Mouse (Mus musculus) adrenal gland, adult 8-10 months (tissue): ENCODE measurements around the gene Lpcat4. TPM values are rescaled to one million over a fixed set of nuclear protein-coding genes. Genes with fewer than 3 reads are reported as not detected.
"Not testable (repeated sequence)": the region's sequence is repeated elsewhere in the genome, so short reads cannot be mapped to it uniquely, and the experiment has no call there.

Source experiments
- DNase-seq: peaks from one replicate; pipeline ENCODE4 v3.0.0; 2022
- total RNA-seq, 4 experiments: library from RNA; stranded (reverse); gene quantifications; 2 replicates each; pipeline ENCODE4 v1.2.4; 2022

Gene Lpcat4
- total RNA-seq, 4 experiments from 2014 or later = 5.1 to 10.7 (median 7.1) TPM

DNA sequence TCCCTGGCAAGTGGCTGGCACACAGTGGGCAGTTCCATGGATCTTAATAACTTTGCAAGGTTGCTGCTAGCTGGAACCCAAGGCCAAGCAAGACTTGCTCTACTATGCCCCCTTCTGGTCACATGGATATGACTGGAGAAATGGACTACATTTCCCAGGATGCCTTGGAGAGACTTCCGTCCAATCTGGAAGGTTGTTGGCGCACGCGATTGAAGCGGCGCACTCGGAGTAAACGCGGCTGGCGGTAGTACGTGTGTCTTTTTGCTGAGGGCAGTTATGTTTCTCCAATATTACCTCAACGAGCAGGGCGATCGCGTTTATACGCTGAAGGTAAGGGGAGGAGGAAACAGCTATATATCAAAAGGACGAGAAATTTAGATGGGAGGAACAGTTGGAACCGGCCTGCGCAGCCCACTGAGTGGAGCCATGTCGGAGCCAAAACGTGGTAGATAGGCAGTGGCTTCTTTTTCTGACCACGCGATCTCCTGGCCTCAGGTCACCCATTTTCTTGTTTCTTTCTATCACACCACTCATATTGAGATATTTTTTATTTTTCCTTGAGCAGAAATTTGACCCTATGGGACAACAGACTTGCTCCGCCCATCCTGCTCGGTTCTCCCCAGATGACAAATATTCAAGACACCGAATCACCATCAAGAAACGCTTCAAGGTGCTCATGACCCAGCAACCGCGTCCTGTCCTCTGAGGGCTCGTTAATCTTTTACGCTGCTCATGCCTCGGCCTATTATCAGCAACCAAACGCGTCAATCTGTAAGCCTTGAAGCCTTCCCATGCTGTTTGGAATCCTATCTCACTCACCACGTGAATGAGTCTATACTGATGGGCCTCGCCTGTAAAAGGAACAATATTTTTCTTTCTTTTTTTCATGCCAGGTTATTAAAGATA lies 22.7 kb downstream of the Lpcat4 start, which contains the start of gene Nop10:
Nop10 (plus strand) TSS at position 179 of the 906 bp plus-strand sequence.
- peak; percentile 85 for DNase-seq

DNA sequence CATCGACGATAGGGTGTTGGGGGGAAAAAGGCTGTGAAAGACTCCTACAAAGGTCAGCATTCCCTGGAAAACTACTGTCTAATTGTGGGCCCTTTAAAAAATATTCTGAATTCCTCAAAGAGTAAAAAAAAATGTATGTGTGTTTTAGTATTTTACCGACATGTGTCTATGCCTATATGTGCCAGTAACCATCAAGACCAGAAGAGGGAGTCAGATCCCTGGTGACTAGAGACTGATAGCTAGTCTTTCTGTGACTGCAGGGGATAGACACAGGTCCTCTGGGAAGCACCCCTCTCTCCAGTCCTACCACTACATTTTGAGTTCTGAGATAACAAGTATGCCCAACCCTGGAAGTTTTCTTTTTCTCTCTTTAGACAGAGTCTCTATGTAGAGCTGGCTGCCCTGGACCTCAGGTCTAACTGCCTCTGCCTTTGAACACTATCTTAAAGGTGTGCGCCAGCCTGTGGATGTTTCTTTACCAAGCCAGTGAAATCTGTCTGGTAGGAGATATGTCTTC lies 23.6 kb downstream of the Lpcat4 start:
- no peak for DNase-seq

DNA sequence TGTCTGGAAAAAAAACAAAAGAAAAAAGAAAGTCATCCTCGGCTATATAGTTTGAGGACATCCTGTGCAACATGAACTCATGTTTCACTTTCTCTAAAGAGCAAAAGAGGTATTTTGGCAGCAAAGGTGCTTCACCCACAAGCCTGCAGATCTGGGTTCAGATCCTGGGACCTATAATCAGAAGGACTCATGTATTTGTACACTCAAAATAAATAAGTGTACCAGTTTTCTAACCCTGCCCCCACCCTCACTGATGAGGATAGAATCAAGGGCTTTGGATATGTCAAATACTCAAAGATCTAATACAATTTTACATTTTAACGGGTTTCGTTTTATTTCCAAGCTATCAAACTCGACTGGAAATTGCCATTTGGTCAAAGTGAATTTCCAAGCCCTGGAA lies 25.1 kb downstream of the Lpcat4 start:
- no peak for DNase-seq

DNA sequence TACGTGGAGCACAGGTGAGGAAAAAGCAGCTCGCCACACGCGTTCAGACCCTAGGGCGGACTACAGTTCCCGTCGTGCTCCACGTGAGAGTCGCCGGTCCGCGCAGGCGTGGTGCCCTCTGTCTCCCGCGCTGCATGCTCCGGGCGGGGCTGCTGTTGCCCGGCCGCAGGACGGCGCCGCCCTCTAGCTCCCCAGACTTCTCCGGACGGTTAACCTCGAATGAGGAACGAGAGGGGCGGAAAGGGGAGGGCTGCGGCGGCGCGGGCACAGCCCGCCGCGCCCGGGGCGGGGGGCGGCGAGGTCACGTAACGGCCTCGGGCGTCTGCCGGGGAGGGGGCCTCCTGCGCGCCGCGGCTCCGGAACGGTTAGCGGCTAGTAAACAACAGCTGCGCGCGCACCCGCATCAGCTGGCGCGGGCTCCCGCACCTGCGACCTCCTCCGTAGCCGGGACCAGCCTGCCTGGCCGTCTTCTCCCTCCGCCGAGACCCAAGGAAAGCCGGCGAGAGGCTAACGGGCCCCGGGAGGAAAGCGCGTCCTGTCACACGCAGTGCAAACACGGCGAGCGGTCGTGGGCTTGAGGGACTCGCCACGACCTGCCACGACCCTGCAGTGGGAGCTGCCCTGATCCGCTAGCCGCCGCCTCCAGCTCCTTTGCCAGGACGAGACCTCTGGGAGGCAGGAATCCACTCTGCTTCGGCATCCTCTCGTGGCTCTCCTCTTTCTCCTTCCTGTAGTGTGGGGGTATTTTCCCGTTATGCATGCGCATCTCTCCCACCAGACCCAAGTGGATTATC lies 26.4 kb downstream of the Lpcat4 start, which contains the start of gene Slc12a6:
Slc12a6 (plus strand) TSS at position 378 of the 794 bp plus-strand sequence.
- peak; percentile 91 for DNase-seq

DNA sequence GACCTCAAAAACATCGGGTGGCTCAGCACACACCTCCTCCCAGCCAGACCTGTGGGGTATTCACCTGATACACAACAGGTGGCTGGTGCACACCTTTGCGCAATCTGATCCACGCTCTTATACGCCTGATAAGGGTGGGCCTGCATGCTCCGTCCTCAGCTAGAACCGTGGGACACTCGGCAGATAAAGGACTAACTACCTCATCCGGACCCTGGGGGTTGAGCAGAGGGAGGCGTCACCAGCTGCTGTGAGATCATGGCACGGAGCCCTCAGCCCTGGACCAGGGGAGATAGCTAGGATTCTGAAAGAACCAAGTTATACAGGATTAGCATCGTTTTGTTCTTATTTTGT lies 26.9 kb downstream of the Lpcat4 start, which contains the start of gene Gm21985:
Gm21985 (plus strand) TSS at position 73 of the 351 bp plus-strand sequence.
- DNase-seq = peak; percentile 55

DNA sequence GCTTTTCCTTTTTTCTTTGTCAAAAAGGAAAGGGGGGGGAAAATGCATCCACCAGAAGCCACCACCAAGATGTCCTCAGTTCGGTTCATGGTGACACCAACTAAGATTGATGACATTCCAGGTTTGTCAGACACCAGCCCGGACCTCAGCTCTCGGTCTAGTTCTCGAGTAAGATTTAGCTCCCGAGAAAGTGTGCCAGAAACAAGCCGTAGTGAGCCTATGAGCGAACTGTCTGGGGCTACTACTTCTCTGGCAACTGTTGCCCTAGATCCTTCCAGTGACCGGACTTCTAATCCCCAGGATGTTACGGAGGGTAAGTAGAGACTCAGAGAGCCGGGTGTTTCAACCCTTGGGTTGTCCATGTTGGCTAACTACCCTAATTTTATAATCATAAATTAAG lies 27.5 kb downstream of the Lpcat4 start:
- DNase-seq = no peak

DNA sequence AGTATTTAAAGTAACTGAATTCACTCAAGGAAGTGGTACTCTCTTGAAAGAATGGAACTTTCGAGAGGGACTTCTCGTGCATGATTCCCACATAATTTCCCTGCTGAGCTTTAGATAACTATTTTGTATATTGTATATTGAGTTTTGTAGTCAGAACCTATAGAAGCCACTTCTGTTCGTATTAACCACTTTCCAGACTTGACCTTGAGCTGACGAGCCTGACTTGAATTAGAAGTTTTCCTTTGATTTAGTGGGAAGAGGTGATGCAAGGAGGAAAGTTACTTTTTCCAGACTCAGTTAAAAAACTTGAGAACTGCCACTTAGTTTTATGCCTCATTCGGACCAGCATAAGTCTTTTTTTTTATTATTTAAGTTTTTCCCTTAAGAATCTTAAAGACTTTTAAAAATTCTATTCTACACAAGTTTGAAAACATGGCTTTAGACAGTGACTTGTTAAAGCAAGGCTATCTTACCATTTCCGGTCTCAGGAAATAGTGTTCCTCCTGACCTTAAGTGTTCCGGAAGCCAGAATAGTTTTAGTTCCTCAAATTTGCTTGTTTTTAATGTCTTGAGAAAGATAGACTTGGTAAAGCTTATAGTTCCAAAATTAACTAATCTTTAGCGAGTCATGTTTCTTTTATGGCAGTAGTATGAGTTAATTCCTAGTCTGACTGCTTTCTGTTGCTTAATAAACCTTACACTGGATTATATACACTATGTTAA lies 28.4 kb downstream of the Lpcat4 start:
- DNase-seq = no peak

DNA sequence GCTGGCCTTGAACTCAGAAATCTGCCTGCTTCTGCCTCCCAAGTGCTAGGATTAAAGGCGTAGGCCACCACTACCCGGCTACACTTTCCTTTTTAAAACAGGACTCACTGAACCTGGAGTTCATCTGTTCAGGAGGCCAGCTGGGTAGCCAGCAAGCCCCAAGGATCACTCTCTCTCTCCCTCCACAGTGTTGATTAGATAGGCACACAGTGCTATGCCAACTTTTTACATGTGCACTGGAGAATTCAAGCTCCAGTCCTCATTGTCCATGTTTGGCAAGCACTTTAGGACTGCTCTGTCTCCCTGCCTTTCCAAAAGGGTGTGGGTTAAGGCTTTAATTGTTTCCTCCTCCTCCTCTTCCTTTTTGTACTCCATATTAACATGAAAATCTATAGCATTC lies 30.7 kb downstream of the Lpcat4 start:
- DNase-seq = no peak

DNA sequence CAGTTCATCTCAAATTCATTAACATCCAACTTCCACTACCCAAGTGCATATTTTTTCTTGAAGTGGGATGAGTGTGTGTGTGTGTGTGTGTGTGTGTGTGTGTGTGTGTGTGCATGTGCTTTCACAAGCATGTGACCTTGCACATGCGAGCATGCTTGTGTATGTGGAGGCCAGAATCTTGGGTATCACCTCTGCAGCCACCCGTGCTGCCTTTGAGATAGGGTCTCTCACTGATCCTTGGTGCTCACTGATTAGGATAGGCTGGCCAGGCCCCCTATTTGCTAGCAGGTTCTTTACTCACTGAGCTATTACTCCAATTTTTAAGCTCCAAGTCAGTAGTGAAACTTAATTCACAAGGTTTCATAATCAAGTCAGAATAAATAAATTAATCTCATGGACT lies 33.6 kb downstream of the Lpcat4 start:
- no peak for DNase-seq

DNA sequence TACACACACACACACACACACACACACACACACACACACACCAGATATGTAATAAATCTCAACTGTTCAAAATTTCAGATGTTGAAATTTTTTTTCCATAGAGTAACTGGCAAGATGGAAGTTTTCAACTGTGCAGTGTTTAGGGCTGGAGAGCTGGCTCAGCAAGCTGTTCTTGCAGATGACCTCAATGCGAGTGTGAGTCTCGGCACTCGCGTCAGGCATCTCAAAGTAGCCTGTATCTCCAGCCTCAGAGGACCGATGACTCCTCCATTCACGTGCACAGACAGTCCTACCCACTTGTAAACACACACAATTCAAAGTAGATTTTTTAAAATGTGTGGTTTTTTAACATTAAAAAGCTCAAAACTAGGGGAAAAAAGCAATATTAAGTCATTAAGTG lies 34.2 kb downstream of the Lpcat4 start:
- no peak for DNase-seq

DNA sequence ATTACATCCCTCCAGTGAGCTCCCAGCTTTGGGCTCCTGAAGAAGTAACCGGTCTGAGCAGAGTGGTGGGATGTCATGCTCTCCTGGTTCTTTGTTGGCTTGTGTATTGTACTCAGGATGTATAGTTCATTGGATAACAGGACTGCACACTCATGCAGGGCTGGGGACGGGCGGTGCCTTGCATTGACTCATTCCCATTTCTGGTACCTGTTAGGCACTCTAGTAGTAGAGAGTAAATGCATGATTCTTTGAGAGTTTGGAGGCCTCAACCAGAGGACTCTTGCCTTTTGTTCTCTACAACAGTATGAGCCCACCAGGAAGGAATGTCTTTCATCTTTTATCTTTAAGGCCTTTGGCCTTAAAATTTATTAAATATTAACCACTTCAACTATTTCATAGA lies 37.6 kb downstream of the Lpcat4 start:
- DNase-seq = no peak

DNA sequence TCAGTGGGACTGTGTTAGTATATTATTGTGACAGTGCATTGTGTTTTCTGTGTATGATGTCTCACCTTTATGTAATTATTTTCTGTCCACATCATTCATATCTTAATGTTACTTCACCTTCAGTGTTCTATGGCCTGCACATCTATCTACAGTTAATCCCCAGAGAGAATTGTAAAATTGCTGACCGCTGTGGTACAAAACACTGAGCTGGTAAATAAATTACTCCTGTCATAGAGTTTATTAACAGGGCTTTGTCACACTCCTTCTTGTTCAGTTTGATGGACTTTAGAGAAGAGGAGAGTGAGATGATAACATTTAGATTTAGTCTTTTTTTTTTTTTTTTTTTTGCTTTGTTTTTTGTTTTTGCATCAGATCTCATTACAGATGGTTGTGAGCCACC lies 43.6 kb downstream of the Lpcat4 start:
- no peak for DNase-seq

DNA sequence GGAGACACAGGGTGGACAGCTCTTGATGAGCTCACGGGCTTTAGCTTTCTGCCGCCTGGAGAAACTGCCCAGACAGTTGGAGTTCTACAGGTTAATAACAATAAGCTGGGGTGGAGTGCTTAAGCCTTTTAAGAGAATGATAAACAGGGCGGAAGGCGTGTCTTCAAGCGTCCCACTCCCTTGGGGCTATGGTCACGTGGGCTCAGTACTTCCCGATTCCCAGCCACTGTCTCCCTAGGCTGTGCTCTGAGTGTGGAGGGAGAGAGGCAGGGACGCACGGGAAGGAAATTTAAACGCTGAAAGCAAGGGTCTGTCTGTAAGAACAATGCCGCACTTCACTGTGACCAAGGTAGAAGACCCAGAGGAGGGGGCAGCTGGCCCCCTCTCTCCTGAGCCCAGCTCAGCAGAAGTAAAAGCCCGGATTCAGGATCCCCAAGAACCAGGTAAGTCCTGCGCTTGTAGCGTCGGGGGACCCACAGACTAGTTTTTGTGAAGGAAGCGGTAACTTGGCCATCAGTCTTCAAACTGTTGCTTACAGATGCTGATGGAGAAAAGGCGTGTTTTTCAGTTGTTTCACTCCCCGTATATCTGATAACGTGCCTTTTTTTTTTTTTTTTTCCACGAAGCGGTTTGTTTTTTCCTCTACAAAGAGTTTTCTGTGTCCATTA lies 45.2 kb downstream of the Lpcat4 start:
- DNase-seq = peak; percentile 55

DNA sequence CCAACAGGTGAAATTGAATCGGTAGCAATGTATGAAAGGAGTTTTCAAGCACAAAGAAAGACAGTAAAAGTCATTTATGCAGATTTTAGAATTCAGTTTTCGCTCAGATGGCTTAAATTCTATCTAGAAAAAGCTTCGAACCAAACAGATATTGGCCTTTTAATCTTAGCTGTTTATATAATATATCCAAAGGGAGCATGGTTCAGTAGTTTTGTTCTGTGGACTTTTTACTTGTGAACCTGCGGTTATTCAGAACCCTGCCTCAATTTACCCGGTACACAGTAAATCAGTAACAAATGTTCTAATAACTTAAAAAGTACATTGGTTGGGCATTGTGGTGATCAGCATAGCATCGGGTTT lies 45.7 kb downstream of the Lpcat4 start:
- no peak for DNase-seq

DNA sequence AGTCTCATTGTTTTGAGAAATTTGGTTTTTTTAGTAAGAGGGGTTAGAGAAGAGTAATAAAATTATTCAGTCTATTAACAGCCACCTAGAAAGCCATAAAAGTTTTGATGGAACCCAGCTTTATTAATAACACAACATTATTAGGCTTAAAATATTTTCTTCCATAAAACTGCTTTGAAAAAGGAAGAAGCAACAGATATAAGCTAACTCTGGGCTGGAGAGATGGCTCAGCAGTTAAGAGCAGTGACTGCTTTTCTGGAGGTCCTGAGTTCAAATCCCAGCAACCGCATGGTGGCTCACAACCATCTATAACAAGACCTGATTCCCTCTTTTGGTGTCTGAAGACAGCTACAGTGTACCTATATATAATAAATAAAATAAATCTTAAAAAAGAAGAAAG lies 46.8 kb downstream of the Lpcat4 start:
- DNase-seq = not testable (repeated sequence)

DNA sequence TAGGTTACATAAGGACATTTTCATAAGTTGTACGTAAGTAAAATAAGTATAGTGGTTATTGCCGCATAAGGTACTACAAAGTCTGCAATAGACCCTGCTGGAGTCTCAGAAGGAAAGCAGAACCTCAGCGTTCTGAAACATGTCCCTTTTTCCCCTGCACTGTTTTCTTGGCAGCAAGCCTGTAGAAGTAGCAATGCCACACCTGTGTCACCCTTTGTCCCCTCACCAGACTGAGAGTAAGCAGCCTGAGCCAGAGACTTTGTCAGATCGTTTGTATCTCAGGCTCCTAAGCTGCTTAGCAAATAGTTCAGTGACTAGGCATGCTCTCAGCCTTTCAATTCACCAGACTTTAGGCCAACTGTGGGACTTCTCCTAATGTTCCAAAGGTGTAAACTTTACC lies 47.8 kb downstream of the Lpcat4 start:
- DNase-seq = no peak

DNA sequence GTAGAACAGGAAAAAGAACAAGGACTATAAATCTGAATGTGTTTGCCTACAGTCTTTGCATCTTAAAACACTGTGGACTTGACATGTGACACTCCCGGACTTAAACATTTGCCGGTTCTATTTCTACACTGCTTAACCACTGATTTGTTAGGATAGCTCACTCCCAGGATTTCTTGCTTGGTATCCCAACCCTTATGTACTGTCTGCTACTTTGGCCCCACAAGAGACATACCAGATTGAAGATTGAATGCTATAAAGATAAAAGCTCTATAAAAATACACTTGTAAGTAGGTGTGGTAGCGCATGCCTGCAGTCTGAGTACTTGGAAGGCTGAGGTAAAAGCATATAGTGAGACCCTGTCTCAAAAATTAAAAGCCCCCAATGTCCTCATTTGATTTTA lies 50.2 kb downstream of the Lpcat4 start:
- DNase-seq = no peak

DNA sequence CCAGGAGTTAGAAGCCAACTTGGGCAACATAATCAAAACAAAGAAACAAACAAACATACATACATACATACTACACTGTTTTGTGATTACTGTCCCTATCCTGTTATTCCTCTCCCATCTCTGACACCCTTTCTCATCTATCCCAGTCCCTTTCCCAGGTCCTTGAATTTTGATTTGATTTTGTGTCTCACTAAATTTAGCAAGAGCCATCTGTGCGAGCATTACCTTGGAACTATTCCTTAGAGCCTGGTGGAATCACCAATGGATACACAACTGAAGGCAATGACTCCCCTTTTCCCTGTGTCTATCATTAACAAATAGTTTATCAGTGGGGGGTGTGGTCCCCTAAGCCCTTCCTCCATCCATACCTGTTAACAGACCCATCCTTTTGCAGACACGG lies 53.6 kb downstream of the Lpcat4 start:
- DNase-seq = no peak

DNA sequence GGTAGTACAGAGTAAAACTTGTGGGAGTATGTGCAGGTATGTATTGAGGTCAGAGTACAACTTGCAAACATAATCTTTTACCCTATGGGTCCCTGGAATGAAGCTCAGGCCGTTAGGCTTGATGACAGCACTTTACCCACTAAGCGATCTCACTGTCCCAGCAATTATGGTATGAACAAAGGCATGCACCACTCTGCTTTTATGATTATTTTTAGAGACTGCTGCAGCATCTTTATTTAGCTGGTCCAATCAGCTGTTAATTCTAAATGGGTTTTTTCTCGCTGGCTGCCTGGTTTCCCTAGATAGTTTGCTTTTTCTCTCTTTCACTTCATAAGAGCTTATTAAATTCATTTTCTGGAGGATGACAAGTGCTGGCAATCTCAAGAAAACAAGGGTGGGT lies 56.9 kb downstream of the Lpcat4 start:
- no peak for DNase-seq
